Mouse (Mus musculus): ENCODE measurements around the gene Slpi. TPM values are rescaled to one million over a fixed set of nuclear protein-coding genes. Genes with fewer than 3 reads are reported as not detected.
A peak's percentile ranks its signal among the peaks of the same experiment; 100 is the strongest.

Gene Slpi
- polyA plus RNA-seq, 1 experiment from 2014 or later = 0.31 TPM

DNA sequence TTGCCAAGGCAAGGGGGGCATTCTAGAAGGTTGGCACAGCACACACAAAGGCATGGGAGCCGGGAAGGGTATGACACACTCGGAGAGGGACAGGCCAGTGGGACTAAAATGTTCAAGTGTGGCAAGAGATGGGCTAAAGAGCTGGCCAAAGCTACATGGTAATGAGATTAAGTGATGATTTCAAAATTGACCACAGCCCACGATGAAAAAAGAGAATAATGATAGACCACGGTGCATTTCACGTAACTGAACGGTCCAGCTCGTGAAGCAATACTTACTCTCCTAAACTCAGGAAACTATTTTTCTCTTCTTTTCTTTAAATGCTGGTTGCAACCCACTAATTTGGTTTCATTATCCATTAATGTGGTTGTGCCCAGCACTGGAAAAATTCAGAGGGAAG, 7.2 kb upstream of the Slpi start:
- peaks cover 3% of the 10 kb centered on the region; the same call in 1 of the 2 replicates for H3K9me3 ChIP-seq (ENCODE audit: control insufficient read depth, low read length)
- peaks cover 22% of the 10 kb centered on the region for H3K27me3 ChIP-seq (ENCODE audit: control insufficient read depth, insufficient read depth, low read length)
- H3K4me1 ChIP-seq (replicated peaks; ENCODE audit: control insufficient read depth, insufficient read depth, low read length) = no peaks in the 10 kb centered on the region
- no peak for DNase-seq (ENCODE audit: low spot score)
- 92% methylated on average over 7 of the region's 7 CpGs for WGBS
- H3K27ac ChIP-seq (ENCODE audit: low read depth, low read length) = no peak overlapping the region
- no peak overlapping the region for H3K4me3 ChIP-seq (ENCODE audit: low read depth, low read length)
- no peak overlapping the region for H3K4me2 ChIP-seq (ENCODE audit: low read depth, low read length, severe bottlenecking)
- no peaks in the 10 kb centered on the region for H3K36me3 ChIP-seq (ENCODE audit: control insufficient read depth, insufficient read depth, low read length)
- no peak for ATAC-seq (replicated peaks; ENCODE audit: low FRiP score)
- H3K9ac ChIP-seq (ENCODE audit: low read length) = no peak overlapping the region

DNA sequence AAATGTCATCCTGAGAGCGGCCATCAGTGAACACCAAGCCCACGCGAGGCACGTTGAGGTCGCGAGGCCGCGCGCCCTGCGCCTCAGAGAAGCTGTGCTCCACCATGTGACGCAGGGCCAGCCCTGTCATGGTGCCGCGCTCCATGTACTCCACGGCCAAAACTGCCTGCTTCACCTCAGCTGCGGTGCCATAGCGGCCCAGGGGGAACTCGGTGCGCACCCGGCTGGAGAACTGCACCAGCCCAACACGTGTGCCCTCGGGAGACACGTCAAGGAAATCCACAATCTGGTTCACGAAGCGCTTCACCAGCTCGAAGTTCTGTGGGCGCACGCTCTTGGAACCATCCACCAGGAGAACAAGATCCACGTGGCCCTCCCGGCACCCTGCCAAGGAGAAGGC, 4.2 kb upstream of the Slpi start:
- Histone ChIP-seq H3K36me3 (ENCODE audit: control insufficient read depth, insufficient read depth, low read length) (no peaks in the 10 kb centered on the region), H3K9ac (ENCODE audit: low read length) (no peak overlapping the region), H3K4me2 (ENCODE audit: low read depth, low read length, severe bottlenecking) (no peak overlapping the region), H3K27me3 (ENCODE audit: control insufficient read depth, insufficient read depth, low read length) (peaks cover 6% of the 10 kb centered on the region), H3K4me1 (replicated peaks; ENCODE audit: control insufficient read depth, insufficient read depth, low read length) (no peaks in the 10 kb centered on the region), H3K27ac (ENCODE audit: low read depth, low read length) (no peak overlapping the region), H3K9me3 (ENCODE audit: control insufficient read depth, low read length) (peaks cover 3% of the 10 kb centered on the region; the same call in 1 of the 2 replicates), H3K4me3 (ENCODE audit: low read depth, low read length) (no peak overlapping the region)
- no peak for ATAC-seq (replicated peaks; ENCODE audit: low FRiP score)
- 85% methylated on average over 29 of the region's 29 CpGs for WGBS
- DNase-seq (ENCODE audit: low spot score) = no peak

DNA sequence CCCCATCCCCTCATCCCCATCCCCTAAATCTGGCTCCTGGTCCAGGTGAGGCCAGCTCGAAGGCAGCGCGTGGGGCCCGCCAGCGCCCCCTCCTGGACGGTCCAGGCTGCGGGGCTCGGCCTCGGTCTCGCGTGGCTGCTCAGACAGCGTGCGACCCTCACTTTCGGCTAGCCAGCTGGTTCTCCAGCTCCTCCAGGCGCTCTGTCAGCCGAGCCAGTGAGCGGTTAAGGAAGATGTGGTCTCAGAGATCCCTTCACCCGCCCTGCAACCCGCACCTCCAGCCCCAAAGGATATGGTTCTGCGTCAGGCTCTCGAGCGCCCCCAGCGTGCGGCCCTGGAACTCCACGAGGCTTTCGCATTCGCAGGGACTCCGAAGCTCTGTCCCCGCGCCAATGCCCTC, 604 bp upstream of the Slpi start:
- H3K9ac ChIP-seq (ENCODE audit: low read length) = peak overlapping the region; percentile 41
- H3K4me1 ChIP-seq (replicated peaks; ENCODE audit: control insufficient read depth, insufficient read depth, low read length) = peaks cover 4% of the 10 kb centered on the region; the same call in 1 of the 2 replicates
- H3K27ac ChIP-seq (ENCODE audit: low read depth, low read length) = no peak overlapping the region
- WGBS = under 1% methylated on average over 25 of the region's 30 CpGs
- H3K27me3 ChIP-seq (ENCODE audit: control insufficient read depth, insufficient read depth, low read length) = peaks cover 12% of the 10 kb centered on the region
- peak overlapping the region; percentile 31 for H3K4me3 ChIP-seq (ENCODE audit: low read depth, low read length)
- peak; percentile 60 for ATAC-seq (replicated peaks; ENCODE audit: low FRiP score)
- peak; percentile 93 for DNase-seq (ENCODE audit: low spot score)
- peak overlapping the region; percentile 50 for H3K4me2 ChIP-seq (ENCODE audit: low read depth, low read length, severe bottlenecking)
- H3K9me3 ChIP-seq (ENCODE audit: control insufficient read depth, low read length) = no peaks in the 10 kb centered on the region
- H3K36me3 ChIP-seq (ENCODE audit: control insufficient read depth, insufficient read depth, low read length) = no peaks in the 10 kb centered on the region

DNA sequence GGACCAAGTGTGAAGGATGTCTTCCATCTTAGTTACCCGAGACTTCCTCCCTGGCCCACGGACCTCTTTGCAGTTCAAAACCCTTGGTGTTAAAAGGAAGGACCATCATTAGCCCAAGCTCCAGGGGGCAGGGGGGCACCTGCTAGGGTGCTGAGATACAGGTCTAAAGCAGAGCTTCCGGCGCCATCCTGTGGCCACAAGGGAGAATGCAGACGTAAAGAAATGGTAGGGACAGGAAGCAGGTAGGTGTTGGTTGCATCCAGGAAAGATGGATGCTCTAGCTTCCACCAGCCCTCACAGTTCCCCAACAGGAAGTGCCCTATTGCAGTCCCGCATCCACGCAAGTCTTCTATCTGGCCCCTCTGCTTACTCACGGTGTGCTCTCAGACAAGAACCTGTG, 1.9 kb downstream of the Slpi start:
- H3K9me3 ChIP-seq (ENCODE audit: control insufficient read depth, low read length) = no peaks in the 10 kb centered on the region
- no peaks in the 10 kb centered on the region for H3K36me3 ChIP-seq (ENCODE audit: control insufficient read depth, insufficient read depth, low read length)
- no peak overlapping the region for H3K27ac ChIP-seq (ENCODE audit: low read depth, low read length)
- no peak overlapping the region for H3K4me2 ChIP-seq (ENCODE audit: low read depth, low read length, severe bottlenecking)
- WGBS = 18% methylated on average over 8 of the region's 8 CpGs
- H3K9ac ChIP-seq (ENCODE audit: low read length) = no peak overlapping the region
- ATAC-seq (replicated peaks; ENCODE audit: low FRiP score) (no peak), DNase-seq (ENCODE audit: low spot score) (peak; percentile 66)
- peaks cover 4% of the 10 kb centered on the region; the same call in 1 of the 2 replicates for H3K4me1 ChIP-seq (replicated peaks; ENCODE audit: control insufficient read depth, insufficient read depth, low read length)
- peaks cover 12% of the 10 kb centered on the region for H3K27me3 ChIP-seq (ENCODE audit: control insufficient read depth, insufficient read depth, low read length)
- H3K4me3 ChIP-seq (ENCODE audit: low read depth, low read length) = no peak overlapping the region

DNA sequence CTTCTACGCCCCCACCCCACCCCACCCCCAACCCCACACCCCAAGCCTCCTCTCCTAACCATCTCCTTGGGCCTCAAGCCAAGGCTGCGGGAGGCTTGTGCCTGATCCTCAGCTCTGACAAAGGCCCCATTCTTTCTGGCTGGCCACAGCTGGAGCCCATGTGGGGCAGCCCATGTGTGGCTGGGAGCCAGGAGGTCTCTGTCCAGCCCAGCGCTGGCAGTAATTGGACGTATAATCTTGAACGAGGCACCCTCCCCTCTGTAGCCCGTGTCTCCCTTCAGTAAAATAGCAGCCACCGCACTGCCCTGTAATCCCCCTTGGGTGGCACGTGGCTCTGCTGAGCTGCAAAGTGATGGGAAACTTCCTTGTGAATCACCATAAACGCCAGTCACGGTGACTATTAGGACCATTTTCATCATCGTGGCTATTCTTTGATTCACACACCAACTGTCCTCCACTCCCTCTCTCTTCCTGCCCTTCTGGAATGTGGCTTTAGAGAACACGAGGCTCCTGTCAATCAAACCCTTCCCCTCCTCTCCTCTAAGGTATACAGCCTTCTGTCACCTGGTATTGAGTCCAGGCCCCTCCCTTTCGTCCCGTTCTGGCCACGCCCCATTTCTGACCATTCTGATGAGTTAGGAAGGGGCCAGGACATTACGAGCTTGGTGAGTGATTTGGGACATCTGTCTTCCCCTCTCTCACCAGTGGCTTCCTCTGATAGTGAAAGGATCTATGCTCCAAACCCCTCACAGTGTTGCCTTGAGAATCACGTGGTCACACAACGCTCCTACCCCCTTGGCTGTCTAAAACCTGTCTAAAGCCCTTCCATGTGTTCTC, 2.8 kb downstream of the Slpi start:
- Histone ChIP-seq H3K9ac (ENCODE audit: low read length) (no peak overlapping the region), H3K9me3 (ENCODE audit: control insufficient read depth, low read length) (no peaks in the 10 kb centered on the region), H3K4me3 (ENCODE audit: low read depth, low read length) (no peak overlapping the region), H3K36me3 (ENCODE audit: control insufficient read depth, insufficient read depth, low read length) (no peaks in the 10 kb centered on the region), H3K4me1 (replicated peaks; ENCODE audit: control insufficient read depth, insufficient read depth, low read length) (peaks cover 4% of the 10 kb centered on the region; the same call in 1 of the 2 replicates), H3K27me3 (ENCODE audit: control insufficient read depth, insufficient read depth, low read length) (peaks cover 12% of the 10 kb centered on the region), H3K4me2 (ENCODE audit: low read depth, low read length, severe bottlenecking) (peak overlapping the region; percentile 6; the same call in 1 of the 2 replicates), H3K27ac (ENCODE audit: low read depth, low read length) (no peak overlapping the region)
- DNase-seq (ENCODE audit: low spot score) = peak; percentile 60
- WGBS = 6% methylated on average over 18 of the region's 18 CpGs
- peak; percentile 67 for ATAC-seq (replicated peaks; ENCODE audit: low FRiP score)

DNA sequence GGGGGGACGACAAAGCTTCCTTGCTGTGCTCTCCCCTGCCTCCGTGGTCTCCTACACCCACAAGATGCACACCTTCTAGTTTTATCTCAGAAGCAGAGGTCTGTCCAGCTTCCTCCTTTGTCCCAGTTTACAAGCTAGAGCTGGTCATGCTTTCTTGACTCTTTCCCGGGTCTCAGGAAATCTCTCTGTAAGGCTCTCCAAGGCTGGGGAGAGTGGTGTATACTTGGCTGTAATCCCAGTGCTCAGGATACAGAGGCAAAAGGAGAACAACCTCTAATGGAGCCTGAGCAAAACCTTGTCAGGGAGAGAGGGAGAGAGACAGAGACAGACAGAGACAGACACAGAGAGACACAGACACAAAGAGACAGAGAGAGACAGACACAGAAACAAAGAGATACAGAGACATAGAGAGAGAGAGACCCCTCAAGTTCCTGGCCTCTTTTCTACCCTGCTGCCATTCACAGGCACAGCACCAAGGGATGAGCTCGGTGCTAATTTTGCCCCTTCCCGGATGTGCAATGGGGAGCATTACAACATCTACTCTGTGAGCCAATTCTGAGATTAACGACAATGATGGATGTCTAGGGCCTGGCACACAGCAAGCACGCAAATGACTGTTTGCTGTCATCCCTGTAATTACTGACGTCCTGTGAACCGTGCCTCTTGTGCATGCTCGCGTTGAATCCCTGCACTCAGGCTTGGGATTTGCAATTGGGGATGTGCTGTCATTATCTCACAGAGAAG, 5.1 kb downstream of the Slpi start:
- H3K4me3 ChIP-seq (ENCODE audit: low read depth, low read length) = no peak overlapping the region

DNA sequence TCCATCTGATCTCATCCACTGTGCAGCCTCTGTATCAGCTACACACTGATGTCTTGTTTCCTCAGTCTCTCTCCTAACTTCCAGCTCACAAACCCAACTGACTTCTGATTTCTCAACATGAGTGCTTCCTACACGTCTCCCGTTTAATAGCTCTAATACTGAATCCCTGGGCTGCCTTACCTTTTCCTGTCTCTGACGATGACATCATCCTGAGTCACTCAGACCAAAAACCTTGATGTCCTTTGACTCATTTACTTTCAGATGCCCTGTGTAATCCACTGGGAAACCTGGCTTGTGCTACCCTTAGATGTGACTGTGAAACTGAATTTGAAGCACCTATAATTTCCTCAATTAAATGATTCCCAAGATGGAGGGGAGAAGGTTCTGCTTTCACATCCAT, 5.9 kb downstream of the Slpi start:
- Histone ChIP-seq H3K9ac (ENCODE audit: low read length) (no peak overlapping the region), H3K9me3 (ENCODE audit: control insufficient read depth, low read length) (no peaks in the 10 kb centered on the region), H3K4me1 (replicated peaks; ENCODE audit: control insufficient read depth, insufficient read depth, low read length) (peaks cover 4% of the 10 kb centered on the region; the same call in 1 of the 2 replicates), H3K4me2 (ENCODE audit: low read depth, low read length, severe bottlenecking) (no peak overlapping the region), H3K27ac (ENCODE audit: low read depth, low read length) (no peak overlapping the region), H3K27me3 (ENCODE audit: control insufficient read depth, insufficient read depth, low read length) (peaks cover 4% of the 10 kb centered on the region; the same call in 1 of the 2 replicates), H3K4me3 (ENCODE audit: low read depth, low read length) (no peak overlapping the region), H3K36me3 (ENCODE audit: control insufficient read depth, insufficient read depth, low read length) (no peaks in the 10 kb centered on the region)
- whole genome bisulfite sequencing = 90% methylated on average over 3 of the region's 3 CpGs
- DNase-seq (ENCODE audit: low spot score) (no peak), ATAC-seq (replicated peaks; ENCODE audit: low FRiP score) (no peak)

More for the DNA sequence above, 5.1 kb downstream of the Slpi start:
- 77% methylated on average over 11 of the region's 11 CpGs for WGBS
- DNase-seq (ENCODE audit: low spot score) = no peak
- no peak for ATAC-seq (replicated peaks; ENCODE audit: low FRiP score)
- peaks cover 4% of the 10 kb centered on the region; the same call in 1 of the 2 replicates for H3K4me1 ChIP-seq (replicated peaks; ENCODE audit: control insufficient read depth, insufficient read depth, low read length)
- H3K9ac ChIP-seq (ENCODE audit: low read length) = no peak overlapping the region
- no peak overlapping the region for H3K27ac ChIP-seq (ENCODE audit: low read depth, low read length)
- H3K9me3 ChIP-seq (ENCODE audit: control insufficient read depth, low read length) = no peaks in the 10 kb centered on the region
- H3K27me3 ChIP-seq (ENCODE audit: control insufficient read depth, insufficient read depth, low read length) = peaks cover 12% of the 10 kb centered on the region
- no peak overlapping the region for H3K4me2 ChIP-seq (ENCODE audit: low read depth, low read length, severe bottlenecking)
- H3K36me3 ChIP-seq (ENCODE audit: control insufficient read depth, insufficient read depth, low read length) = no peaks in the 10 kb centered on the region

DNA sequence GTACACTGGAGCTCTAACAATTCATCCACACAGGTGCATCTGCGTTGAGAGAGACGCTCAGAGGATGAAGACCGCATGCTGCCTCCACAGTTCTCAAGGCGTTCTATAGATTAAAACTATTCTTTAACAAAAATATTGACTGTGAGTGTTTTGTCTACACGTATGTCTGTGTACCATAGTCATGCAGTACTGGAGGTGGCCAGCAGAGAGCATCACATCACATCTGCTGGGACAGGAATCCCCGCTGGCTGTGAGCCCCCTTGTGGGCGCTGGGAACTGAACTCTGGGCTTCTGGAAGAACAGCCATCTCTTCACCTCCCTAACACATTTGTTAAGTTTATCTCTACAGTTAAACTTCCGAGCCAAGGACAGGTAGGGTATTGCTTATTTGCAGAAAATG, 7.2 kb downstream of the Slpi start:
- no peak for DNase-seq (ENCODE audit: low spot score)
- 73% methylated on average over 8 of the region's 8 CpGs for WGBS
- no peak for ATAC-seq (replicated peaks; ENCODE audit: low FRiP score)
- Histone ChIP-seq H3K9me3 (ENCODE audit: control insufficient read depth, low read length) (no peaks in the 10 kb centered on the region), H3K4me3 (ENCODE audit: low read depth, low read length) (no peak overlapping the region), H3K27me3 (ENCODE audit: control insufficient read depth, insufficient read depth, low read length) (peaks cover 3% of the 10 kb centered on the region; the same call in 1 of the 2 replicates), H3K27ac (ENCODE audit: low read depth, low read length) (no peak overlapping the region), H3K4me2 (ENCODE audit: low read depth, low read length, severe bottlenecking) (no peak overlapping the region), H3K36me3 (ENCODE audit: control insufficient read depth, insufficient read depth, low read length) (no peaks in the 10 kb centered on the region), H3K4me1 (replicated peaks; ENCODE audit: control insufficient read depth, insufficient read depth, low read length) (peaks cover 4% of the 10 kb centered on the region; the same call in 1 of the 2 replicates), H3K9ac (ENCODE audit: low read length) (no peak overlapping the region)
